Mouse (Mus musculus) kidney, postnatal 0 days (tissue): ENCODE data around the gene Ttyh2. TPM values are rescaled to one million over a fixed set of nuclear protein-coding genes. Genes with fewer than 3 reads are reported as not detected.
A peak's percentile ranks its signal among the peaks of the same experiment; 100 is the strongest.

Source experiments
- ATAC-seq: fragments of 200-750 bp; cut with Nextera tagmentation; replicated peaks from 2 replicates; pipeline ENCODE4 v1.8.0; 2017; ENCODE audit warnings: low read depth, moderate number of reproducible peaks, moderate TSS enrichment, moderate library complexity; ENCODE audit not compliant: low FRiP score
- DNase-seq: peaks from one replicate; pipeline ENCODE4 v3.0.0-alpha.2; 2016; ENCODE audit warnings: low spot score
- H3K27ac ChIP-seq: fragments of 300-500 bp; sonication (generic); 2 replicates; pipeline ENCODE4 v1.5.1; 2014; ENCODE audit warnings: mild to moderate bottlenecking
- H3K27me3 ChIP-seq: fragments of 300-500 bp; sonication (generic); 2 replicates; pipeline ENCODE4 v1.6.1; 2014; ENCODE audit warnings: low read length, mixed read lengths; ENCODE audit not compliant: insufficient read depth
- H3K36me3 ChIP-seq: fragments of 300-500 bp; sonication (generic); 2 replicates; pipeline ENCODE4 v1.6.1; 2014; ENCODE audit warnings: low read length, mixed read lengths; ENCODE audit not compliant: insufficient read depth
- H3K4me1 ChIP-seq: fragments of 300-500 bp; sonication (generic); replicated peaks from 2 replicates; pipeline ENCODE4 v1.6.1; 2014; ENCODE audit warnings: antibody characterized with exemption, low read length, mixed read lengths; ENCODE audit not compliant: insufficient read depth
- H3K4me2 ChIP-seq: fragments of 300-500 bp; sonication (generic); 2 replicates; pipeline ENCODE4 v1.6.1; 2014; ENCODE audit warnings: mild to moderate bottlenecking, low read length, moderate library complexity, mixed read lengths
- H3K4me3 ChIP-seq: fragments of 300-500 bp; sonication (generic); replicated peaks from 2 replicates; pipeline ENCODE4 v1.5.1; 2014; ENCODE audit warnings: low read depth, low read length
- H3K9ac ChIP-seq: fragments of 300-500 bp; sonication (generic); 2 replicates; pipeline ENCODE4 v1.6.1; 2014; ENCODE audit warnings: low read depth, low read length
- H3K9me3 ChIP-seq: fragments of 300-500 bp; sonication (generic); replicated peaks from 2 replicates; pipeline ENCODE4 v1.6.1; 2016; ENCODE audit warnings: low read length, inconsistent platforms, mixed read lengths
- CTCF ChIP-seq: IDR thresholded peaks from 2 replicates; pipeline ENCODE4 v1.5.1; 2016; ENCODE audit warnings: antibody characterized with exemption, low read depth, mild to moderate bottlenecking, moderate library complexity
- WGBS: fragments of 180-500 bp; shearing (Covaris S2); extraction: QIAGEN DNeasy Blood & Tissue Kit; methylation state at CpG from one replicate; pipeline ENCODE4 v1.1.7; 2014; 5-methylcytosine and 5-hydroxymethylcytosine counted together
- polyA plus RNA-seq: library from polyadenylated mRNA; unstranded; fragments of >200 nt; fragmentation: Nextera tagmentation; extraction: Ambion mirVana; gene quantifications from 2 replicates; pipeline ENCODE4 v1.2.1, GENCODE M21; 2015

Ttyh2 gene
- polyA plus RNA-seq, 1 experiment from 2014 or later, result 22.6 TPM

DNA sequence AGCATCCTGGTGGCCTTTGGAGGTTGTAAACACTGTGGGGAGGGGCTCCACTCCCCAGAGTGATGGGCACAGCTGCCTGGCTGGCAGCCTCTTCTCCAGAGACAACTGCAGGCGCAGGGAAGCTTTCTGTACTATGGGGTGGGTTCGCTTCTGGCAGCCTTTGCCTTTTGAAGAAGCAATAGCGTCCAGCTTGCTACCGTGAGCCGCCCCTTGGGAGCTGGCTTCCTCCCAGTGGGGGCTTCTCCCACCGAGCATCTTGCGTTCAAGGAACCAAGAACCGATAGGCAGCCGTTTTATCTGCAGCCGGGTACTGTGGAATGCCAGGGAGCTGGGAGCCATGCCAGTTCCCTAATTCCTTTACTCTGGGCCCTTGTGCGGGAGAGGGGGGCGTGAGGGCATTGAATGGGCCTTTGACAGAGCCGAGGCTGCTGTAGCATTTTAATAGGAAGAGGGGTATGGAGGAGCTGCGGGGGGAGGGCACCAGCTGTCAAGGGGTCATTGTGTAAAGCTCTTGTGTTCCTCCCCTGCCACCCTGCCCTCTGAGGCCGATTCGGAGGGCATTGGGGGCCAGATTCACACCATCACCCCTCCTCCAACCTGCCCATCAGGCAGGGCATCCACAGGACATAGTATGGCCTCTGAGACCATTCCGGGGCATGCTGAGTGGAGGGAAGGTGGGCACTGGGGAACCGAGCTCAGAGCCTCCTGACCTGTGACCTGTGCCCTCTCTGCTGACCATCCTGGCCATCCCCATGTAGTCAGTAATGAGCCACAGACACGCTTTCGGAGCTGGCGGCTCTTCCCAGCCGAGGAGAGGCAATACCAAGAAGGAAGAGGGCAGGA lies 29.1 kb downstream of the Ttyh2 start:
- TF ChIP-seq CTCF, result no peak
- Histone ChIP-seq H3K36me3 (no peaks in the 10 kb centered on the region), H3K27ac (no peak overlapping the region), H3K9me3 (no peaks in the 10 kb centered on the region), H3K4me3 (no peak overlapping the region), H3K27me3 (no peaks in the 10 kb centered on the region), H3K9ac (no peak overlapping the region), H3K4me1 (no peaks in the 10 kb centered on the region), H3K4me2 (no peak overlapping the region)
- WGBS, result 62% methylated on average over 22 of the region's 22 CpGs
- 0 out of 2 replicates have a peak, but pooled peaks have one; percentile 36 for ATAC-seq
- DNase-seq, result no peak

DNA sequence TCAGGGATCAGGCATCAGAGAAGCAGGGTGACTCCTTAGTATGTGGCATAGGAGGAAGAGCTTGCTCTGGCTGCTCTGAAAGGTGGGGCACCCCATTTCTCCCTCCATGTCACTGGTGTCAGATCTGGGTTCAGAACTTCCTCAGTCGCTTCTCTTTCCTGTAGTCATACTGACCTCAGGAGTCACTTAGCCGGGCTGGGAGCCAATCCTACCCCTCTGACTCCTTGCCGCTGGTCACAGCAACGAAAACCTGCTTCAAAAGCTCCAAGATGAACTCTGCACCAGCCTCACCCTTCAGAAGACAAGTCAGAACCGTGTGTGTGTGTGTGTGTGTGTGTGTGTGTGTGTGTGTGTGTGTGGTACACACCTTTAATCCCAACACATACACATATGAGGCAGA lies 31.1 kb downstream of the Ttyh2 start:
- Histone ChIP-seq H3K4me1 (no peaks in the 10 kb centered on the region), H3K27me3 (no peaks in the 10 kb centered on the region), H3K4me2 (no peak overlapping the region), H3K9ac (no peak overlapping the region), H3K4me3 (no peak overlapping the region), H3K27ac (no peak overlapping the region), H3K36me3 (no peaks in the 10 kb centered on the region), H3K9me3 (no peaks in the 10 kb centered on the region)
- ATAC-seq (no peak), DNase-seq (no peak)
- TF ChIP-seq CTCF, result no peak
- WGBS, result 70% methylated on average over 5 of the region's 5 CpGs

DNA sequence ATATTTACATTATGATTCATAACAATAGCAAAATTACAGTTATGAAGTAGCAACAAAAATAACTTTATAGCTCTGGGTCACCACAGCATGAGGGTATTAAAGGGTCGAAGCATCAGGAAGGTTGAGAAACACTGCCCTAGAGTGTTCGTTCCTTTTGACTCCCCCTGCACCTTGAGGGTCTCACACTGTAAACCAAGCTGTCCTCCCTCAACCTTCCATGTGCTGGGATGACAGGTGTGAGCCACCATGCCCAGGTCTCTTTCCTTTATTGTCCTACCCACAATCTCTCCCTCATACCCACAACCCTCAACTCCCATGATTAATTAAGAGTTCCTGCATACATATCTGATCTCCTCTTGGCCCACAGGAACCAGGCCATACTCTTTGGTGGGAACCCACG lies 36.2 kb downstream of the Ttyh2 start:
- no peaks in the 10 kb centered on the region for H3K36me3 ChIP-seq
- no peak overlapping the region for H3K9ac ChIP-seq
- no peak overlapping the region for H3K4me3 ChIP-seq
- H3K4me1 ChIP-seq, result no peaks in the 10 kb centered on the region
- 52% methylated on average over 3 of the region's 3 CpGs for WGBS
- ATAC-seq, result no peak
- no peak overlapping the region for H3K4me2 ChIP-seq
- TF ChIP-seq CTCF, result no peak
- DNase-seq, result no peak
- no peaks in the 10 kb centered on the region for H3K27me3 ChIP-seq
- H3K27ac ChIP-seq, result no peak overlapping the region
- H3K9me3 ChIP-seq, result no peaks in the 10 kb centered on the region

DNA sequence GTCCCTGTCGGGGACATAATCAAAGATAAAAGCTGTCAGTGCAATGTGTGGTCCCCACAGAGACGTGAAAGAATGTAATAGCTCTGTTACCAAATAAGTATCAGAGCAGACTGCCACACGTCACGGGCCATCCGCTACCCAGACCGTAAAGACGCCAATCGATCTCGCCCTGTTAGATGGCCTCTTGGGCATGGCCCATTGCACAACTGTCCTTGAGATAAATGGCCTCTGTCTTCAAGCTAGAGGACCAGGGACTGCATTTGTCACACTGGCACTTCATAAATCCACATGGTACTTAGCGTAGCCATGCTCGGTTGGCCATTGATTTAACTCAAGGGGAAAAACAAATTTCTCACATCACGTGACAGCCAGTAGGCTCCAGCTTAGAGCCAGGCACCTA lies 36.6 kb downstream of the Ttyh2 start:
- no peak overlapping the region for H3K4me2 ChIP-seq
- no peaks in the 10 kb centered on the region for H3K27me3 ChIP-seq
- H3K27ac ChIP-seq, result no peak overlapping the region
- no peaks in the 10 kb centered on the region for H3K9me3 ChIP-seq
- no peak for TF ChIP-seq CTCF
- no peak overlapping the region for H3K9ac ChIP-seq
- no peaks in the 10 kb centered on the region for H3K4me1 ChIP-seq
- 35% methylated on average over 12 of the region's 12 CpGs for WGBS
- peak; percentile 61 for DNase-seq
- H3K4me3 ChIP-seq, result no peak overlapping the region
- ATAC-seq, result peak; percentile 50
- H3K36me3 ChIP-seq, result no peaks in the 10 kb centered on the region

DNA sequence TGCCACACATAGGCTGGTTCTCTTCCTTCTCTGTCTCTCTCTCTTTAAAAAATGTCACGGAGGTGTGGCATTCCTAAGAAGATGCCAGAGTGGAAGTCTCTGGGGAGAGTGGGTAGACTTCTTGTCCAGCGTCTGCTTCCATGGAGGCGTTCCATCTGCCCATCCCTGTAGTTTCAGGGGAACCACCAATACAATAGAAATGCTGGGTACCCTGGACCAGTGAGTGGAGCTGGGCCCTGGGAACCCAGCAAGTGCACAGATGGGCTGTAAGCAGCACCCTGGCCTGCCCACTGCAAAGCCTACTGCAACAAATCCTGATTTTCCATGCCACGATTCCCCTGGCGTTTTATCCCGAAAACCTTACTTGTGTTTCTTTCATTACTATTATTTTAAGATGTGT lies 39.3 kb downstream of the Ttyh2 start:
- TF ChIP-seq CTCF, result no peak
- ATAC-seq (no peak), DNase-seq (no peak)
- Histone ChIP-seq H3K27me3 (no peaks in the 10 kb centered on the region), H3K4me2 (no peak overlapping the region), H3K27ac (no peak overlapping the region), H3K4me3 (no peak overlapping the region), H3K9me3 (no peaks in the 10 kb centered on the region), H3K9ac (no peak overlapping the region), H3K36me3 (no peaks in the 10 kb centered on the region), H3K4me1 (no peaks in the 10 kb centered on the region)
- 73% methylated on average over 6 of the region's 6 CpGs for WGBS

DNA sequence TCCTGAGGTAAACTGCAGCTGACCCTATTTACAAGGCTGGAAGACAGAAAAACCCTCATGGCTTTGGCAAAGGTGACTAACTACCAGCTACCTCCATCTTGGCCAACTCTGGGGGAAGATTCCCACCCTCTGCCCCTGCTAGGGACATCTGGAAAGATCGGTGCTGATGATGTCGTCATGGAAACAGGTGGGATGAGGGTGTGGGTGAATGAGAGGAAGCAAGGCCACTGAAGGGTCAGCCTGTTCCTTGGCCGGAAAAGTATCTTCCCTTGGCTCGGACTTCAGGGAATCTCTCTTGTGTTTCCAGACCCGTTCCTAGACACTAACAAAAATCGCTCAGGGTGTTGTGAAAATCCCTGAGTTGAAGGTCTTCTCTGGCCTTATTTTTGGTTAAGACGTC lies 40.3 kb downstream of the Ttyh2 start:
- 52% methylated on average over 7 of the region's 7 CpGs for WGBS
- no peak for TF ChIP-seq CTCF
- Histone ChIP-seq H3K4me1 (no peaks in the 10 kb centered on the region), H3K4me3 (no peak overlapping the region), H3K9me3 (no peaks in the 10 kb centered on the region), H3K27ac (no peak overlapping the region), H3K4me2 (no peak overlapping the region), H3K36me3 (no peaks in the 10 kb centered on the region), H3K9ac (0 out of 2 replicates have a peak overlapping the region, but pooled peaks have one; percentile 4), H3K27me3 (no peaks in the 10 kb centered on the region)
- DNase-seq (no peak), ATAC-seq (no peak)
